Mouse (Mus musculus) embryonic fibroblast, embryonic 13.5 days (primary cell): Measurements from ENCODE around the gene Slc37a4.

Source experiments
- CTCF ChIP-seq: IDR thresholded peaks from 2 replicates; pipeline ENCODE4 v1.5.1; 2011; ENCODE audit warnings: mild to moderate bottlenecking, control low read depth, low read length, moderate library complexity, borderline replicate concordance; ENCODE audit not compliant: insufficient read depth
- POLR2A ChIP-seq: IDR thresholded peaks from 2 replicates; pipeline ENCODE4 v1.6.1; 2011; ENCODE audit warnings: low read depth, mild to moderate bottlenecking, control low read depth, low read length, moderate library complexity

GRCm38 (mm10) chr9:44411601-44412130 is 15.0 kb downstream of the Slc37a4 start:
- TF ChIP-seq POLR2A = no peak
- no peak for TF ChIP-seq CTCF
